Mouse (Mus musculus) erythroblast, embryonic 14.5 days (primary cell): ENCODE results near the gene Lnx1. TPM values are rescaled to one million over a fixed set of nuclear protein-coding genes. Genes with fewer than 3 reads are reported as not detected.

Source experiments
- H3K27me3 ChIP-seq: 2 replicates; pipeline ENCODE4 v1.6.1; 2012; ENCODE audit warnings: inconsistent platforms; ENCODE audit not compliant: control insufficient read depth
- H3K36me3 ChIP-seq: 2 replicates; pipeline ENCODE4 v1.6.1; 2012; ENCODE audit warnings: mild to moderate bottlenecking, inconsistent platforms; ENCODE audit not compliant: control insufficient read depth
- H3K4me1 ChIP-seq: 2 replicates; pipeline ENCODE4 v1.6.1; 2012; ENCODE audit warnings: inconsistent platforms; ENCODE audit not compliant: control insufficient read depth
- H3K4me3 ChIP-seq: replicated peaks from 2 replicates; pipeline ENCODE3; 2012; ENCODE audit warnings: moderate library complexity, mild to moderate bottlenecking, inconsistent platforms
- H3K9me3 ChIP-seq: 2 replicates; pipeline ENCODE4 v1.6.1; 2012; ENCODE audit warnings: low read length, inconsistent platforms, mixed read lengths; ENCODE audit not compliant: control insufficient read depth
- GATA1 ChIP-seq: IDR thresholded peaks from 2 replicates; pipeline ENCODE4 v1.6.1; 2012; ENCODE audit warnings: low read length, inconsistent platforms, mixed read lengths
- TAL1 ChIP-seq: IDR thresholded peaks from 3 replicates; pipeline ENCODE4 v1.6.1; 2012; ENCODE audit warnings: low read length, inconsistent platforms, mixed read lengths
- polyA plus RNA-seq: library from polyadenylated mRNA; stranded (reverse); fragments of >175 nt; gene quantifications from 2 replicates; pipeline ENCODE4 v1.2.3, GENCODE M21; 2012

Gene Lnx1
- polyA plus RNA-seq, 1 experiment: not detected

GRCm38 (mm10) chr5:74661734-74662560, 40.8 kb downstream of the Lnx1 start:
- H3K9me3 ChIP-seq: no peaks in the 10 kb centered on the region
- H3K4me3 ChIP-seq: no peak overlapping the region
- no peaks in the 10 kb centered on the region for H3K27me3 ChIP-seq
- H3K36me3 ChIP-seq: no peaks in the 10 kb centered on the region
- no peaks in the 10 kb centered on the region for H3K4me1 ChIP-seq
- TF ChIP-seq GATA1: no peak
- no peak for TF ChIP-seq TAL1

GRCm38 (mm10) chr5:74659856-74660255, 42.9 kb downstream of the Lnx1 start:
- H3K4me1 ChIP-seq: no peaks in the 10 kb centered on the region
- TF ChIP-seq GATA1 (no peak), TAL1 (no peak)
- H3K36me3 ChIP-seq: no peaks in the 10 kb centered on the region
- H3K27me3 ChIP-seq: no peaks in the 10 kb centered on the region
- H3K4me3 ChIP-seq: no peak overlapping the region
- no peaks in the 10 kb centered on the region for H3K9me3 ChIP-seq

GRCm38 (mm10) chr5:74659281-74659680, 43.4 kb downstream of the Lnx1 start:
- Histone ChIP-seq H3K27me3 (no peaks in the 10 kb centered on the region), H3K36me3 (no peaks in the 10 kb centered on the region), H3K9me3 (no peaks in the 10 kb centered on the region), H3K4me1 (no peaks in the 10 kb centered on the region), H3K4me3 (no peak overlapping the region)
- TF ChIP-seq GATA1 (no peak), TAL1 (no peak)

GRCm38 (mm10) chr5:74657930-74658329, 44.8 kb downstream of the Lnx1 start:
- H3K27me3 ChIP-seq: no peaks in the 10 kb centered on the region
- H3K4me1 ChIP-seq: no peaks in the 10 kb centered on the region
- H3K4me3 ChIP-seq: no peak overlapping the region
- no peaks in the 10 kb centered on the region for H3K36me3 ChIP-seq
- TF ChIP-seq TAL1: no peak
- no peak for TF ChIP-seq GATA1
- no peaks in the 10 kb centered on the region for H3K9me3 ChIP-seq

GRCm38 (mm10) chr5:74656410-74656809, 46.3 kb downstream of the Lnx1 start:
- H3K27me3 ChIP-seq: no peaks in the 10 kb centered on the region
- no peak for TF ChIP-seq GATA1
- TF ChIP-seq TAL1: no peak

GRCm38 (mm10) chr5:74654527-74654926, 48.2 kb downstream of the Lnx1 start:
- Histone ChIP-seq H3K27me3 (no peaks in the 10 kb centered on the region), H3K4me3 (no peak overlapping the region), H3K4me1 (no peaks in the 10 kb centered on the region), H3K9me3 (no peaks in the 10 kb centered on the region), H3K36me3 (no peaks in the 10 kb centered on the region)
- no peak for TF ChIP-seq TAL1
- TF ChIP-seq GATA1: no peak

More at GRCm38 (mm10) chr5:74656410-74656809, 46.3 kb downstream of the Lnx1 start:
- Histone ChIP-seq H3K4me3 (no peak overlapping the region), H3K36me3 (no peaks in the 10 kb centered on the region), H3K9me3 (no peaks in the 10 kb centered on the region), H3K4me1 (no peaks in the 10 kb centered on the region)

- TF ChIP-seq GATA1 (no peak), TAL1 (no peak)
- Histone ChIP-seq H3K4me1 (no peaks in the 10 kb centered on the region), H3K9me3 (no peaks in the 10 kb centered on the region), H3K4me3 (no peak overlapping the region), H3K36me3 (no peaks in the 10 kb centered on the region), H3K27me3 (no peaks in the 10 kb centered on the region)
Observed at GRCm38 (mm10) chr5:74653766-74654165, 48.9 kb downstream of the Lnx1 start.

- no peaks in the 10 kb centered on the region for H3K4me1 ChIP-seq
- no peaks in the 10 kb centered on the region for H3K36me3 ChIP-seq
- TF ChIP-seq TAL1 (no peak), GATA1 (no peak)
- no peak overlapping the region for H3K4me3 ChIP-seq
- no peaks in the 10 kb centered on the region for H3K27me3 ChIP-seq
- H3K9me3 ChIP-seq: no peaks in the 10 kb centered on the region
Observed at GRCm38 (mm10) chr5:74649122-74649521, 53.6 kb downstream of the Lnx1 start.

- no peaks in the 10 kb centered on the region for H3K36me3 ChIP-seq
- peak overlapping the region; percentile 26 for H3K4me3 ChIP-seq
- H3K9me3 ChIP-seq: no peaks in the 10 kb centered on the region
- TF ChIP-seq TAL1 (no peak), GATA1 (no peak)
- H3K27me3 ChIP-seq: no peaks in the 10 kb centered on the region
- H3K4me1 ChIP-seq: no peaks in the 10 kb centered on the region
Observed at GRCm38 (mm10) chr5:74648216-74648615, 54.5 kb downstream of the Lnx1 start.

GRCm38 (mm10) chr5:74647584-74647984, 55.1 kb downstream of the Lnx1 start:
- TF ChIP-seq TAL1: no peak
- no peak for TF ChIP-seq GATA1
- no peaks in the 10 kb centered on the region for H3K9me3 ChIP-seq
- H3K36me3 ChIP-seq: no peaks in the 10 kb centered on the region
- no peaks in the 10 kb centered on the region for H3K27me3 ChIP-seq
- H3K4me1 ChIP-seq: no peaks in the 10 kb centered on the region
- H3K4me3 ChIP-seq: peak overlapping the region; percentile 26
